Mouse (Mus musculus) ES-E14 (cell line): ENCODE measurements at regions not wholly inside any gene's neighbourhood (a gene's known extent, or its start where the extent isn't known, plus 50 kb on each side); places are given as distances from the start of the nearest gene placed in this dataset.

Experiments used
- DNase-seq: peaks from one replicate; pipeline ENCODE4 v3.0.0-alpha.2; 2013; ENCODE audit warnings: low read depth, low spot score
- H3K27ac ChIP-seq: 2 replicates; pipeline ENCODE4 v1.5.1; 2012; ENCODE audit warnings: low read depth, mild to moderate bottlenecking, low read length, moderate library complexity, mixed read lengths; ENCODE audit not compliant: poor library complexity, insufficient read depth, severe bottlenecking
- H3K36me3 ChIP-seq: 2 replicates; pipeline ENCODE4 v1.6.1; 2012; ENCODE audit warnings: mild to moderate bottlenecking, low read length, moderate library complexity, mixed read lengths; ENCODE audit not compliant: control insufficient read depth, poor library complexity, insufficient read depth, severe bottlenecking
- H3K4me1 ChIP-seq, 2 experiments: fragments of 150-350 bp in 1 of 2; sonication (generic) in 1 of 2; 2 replicates each; pipeline ENCODE4 v1.6.1; 2012; ENCODE audit warnings: low read length in 2 of 2, mild to moderate bottlenecking in 1 of 2, mixed read lengths in 1 of 2; ENCODE audit not compliant: control insufficient read depth in 2 of 2, insufficient read depth in 2 of 2, poor library complexity in 1 of 2
- H3K4me3 ChIP-seq, 2 experiments: fragments of 150-350 bp in 1 of 2; sonication (generic) in 1 of 2; 2 replicates each; pipeline ENCODE4 v1.5.1; 2012; ENCODE audit warnings: low read length in 2 of 2, low read depth in 1 of 2, mild to moderate bottlenecking in 1 of 2, mixed read lengths in 1 of 2; ENCODE audit not compliant: insufficient read depth in 1 of 2, poor library complexity in 1 of 2, severe bottlenecking in 1 of 2
- H3K9ac ChIP-seq: 2 replicates; pipeline ENCODE4 v1.6.1; 2012; ENCODE audit warnings: low read depth, mild to moderate bottlenecking, low read length, mixed read lengths; ENCODE audit not compliant: poor library complexity, insufficient read depth, severe bottlenecking
- H3K9me3 ChIP-seq: fragments of 150-350 bp; sonication (generic); 2 replicates; pipeline ENCODE4 v1.6.1; 2012; ENCODE audit warnings: low read depth, mild to moderate bottlenecking, low read length; ENCODE audit not compliant: control insufficient read depth, insufficient read depth
- CHD2 ChIP-seq: IDR thresholded peaks from 2 replicates; pipeline ENCODE4 v1.6.1; 2014; ENCODE audit warnings: mild to moderate bottlenecking, low read depth, low read length, inconsistent platforms
- HCFC1 ChIP-seq: IDR thresholded peaks from 2 replicates; pipeline ENCODE4 v1.6.1; 2012; ENCODE audit warnings: low read length, inconsistent platforms, borderline replicate concordance; ENCODE audit not compliant: insufficient read depth
- MAFK ChIP-seq: IDR thresholded peaks from 2 replicates; pipeline ENCODE4 v1.6.1; 2014; ENCODE audit warnings: mild to moderate bottlenecking, low read depth, low read length, inconsistent platforms; ENCODE audit not compliant: insufficient read depth
- ZC3H11A ChIP-seq: IDR thresholded peaks from 2 replicates; pipeline ENCODE4 v1.6.1; 2012; ENCODE audit warnings: low read depth, mild to moderate bottlenecking, inconsistent platforms, low read length, borderline replicate concordance
- ZNF384 ChIP-seq: IDR thresholded peaks from 2 replicates; pipeline ENCODE4 v1.6.1; 2012; ENCODE audit warnings: low read depth, low read length, inconsistent platforms
- in situ Hi-C, 2 experiments: fragments of 600-800 bp; cut with MboI; formaldehyde crosslinking; loops; one replicate each; pipeline ENCODE4 v1.15.1; 2025; ENCODE audit warnings: low sequenced_read_pairs in 2 of 2, inconsistent platforms in 1 of 2; ENCODE audit not compliant: unreplicated experiment in 2 of 2

DNA sequence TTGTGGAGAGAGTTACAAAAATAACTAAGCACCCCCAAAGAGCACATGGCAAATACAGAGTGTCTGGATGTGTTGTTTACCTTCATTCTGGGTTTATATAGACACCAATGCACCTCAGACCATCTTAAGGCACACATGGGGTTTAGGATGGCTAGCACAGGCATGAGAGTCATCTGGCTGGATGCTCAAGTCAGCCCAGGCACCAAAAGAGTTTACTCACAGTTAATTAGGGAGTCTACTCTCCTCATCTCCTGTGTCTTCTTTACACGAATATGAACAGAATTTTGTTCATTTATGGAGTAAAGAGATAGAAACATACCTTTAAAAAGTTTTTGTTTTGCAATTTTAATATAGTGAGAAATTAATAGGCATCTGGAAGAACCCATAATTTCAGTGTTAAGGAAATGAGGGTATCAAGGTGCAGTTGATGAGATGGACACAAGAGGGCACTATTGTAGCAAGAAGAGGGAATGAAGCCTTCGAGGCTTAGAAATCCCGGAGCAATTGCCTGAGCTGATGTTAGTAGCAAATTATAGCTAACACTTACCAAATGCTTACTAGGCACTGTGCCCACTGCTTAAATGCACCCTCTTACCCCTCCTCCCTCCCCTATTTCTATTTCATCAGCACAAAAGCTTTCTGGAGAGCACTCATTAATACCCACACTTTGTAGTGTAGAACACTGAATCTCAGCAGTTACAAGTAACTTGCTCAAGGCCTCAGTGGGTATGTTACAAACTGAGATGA, 174.6 kb downstream of the Eepd1 start:
- in situ Hi-C loops, result no loop called here
- H3K9ac ChIP-seq, result no peak overlapping the region
- no peak overlapping the region for H3K27ac ChIP-seq
- H3K9me3 ChIP-seq, result no peaks in the 10 kb centered on the region
- H3K36me3 ChIP-seq, result no peaks in the 10 kb centered on the region
- TF ChIP-seq ZC3H11A (0 out of 2 replicates have a peak, but pooled peaks have one; percentile 28), CHD2 (no peak)
- no peak overlapping the region for H3K4me3 ChIP-seq
- DNase-seq, result peak; percentile 30
- no peaks in the 10 kb centered on the region for H3K4me1 ChIP-seq

DNA sequence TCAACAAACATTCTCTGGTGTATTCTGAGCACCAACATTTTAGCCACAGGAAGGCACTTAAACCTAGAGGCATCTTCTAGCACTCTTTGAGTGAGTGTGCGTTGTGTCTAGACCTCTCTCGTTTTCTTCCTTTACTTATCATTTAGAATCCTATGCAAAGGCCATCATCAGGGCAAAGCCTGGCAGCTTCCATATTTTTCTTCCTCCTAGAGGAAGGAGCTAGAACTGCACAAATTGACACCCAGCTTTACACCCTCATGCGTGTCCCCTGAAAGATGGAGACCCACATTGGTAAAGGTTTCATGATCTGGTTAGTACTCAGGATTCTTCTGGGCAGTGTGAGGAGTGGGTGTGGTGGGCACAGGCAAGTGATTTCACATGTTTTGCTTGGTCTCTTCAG, 175.2 kb downstream of the Eepd1 start:
- DNase-seq, result no peak
- H3K4me3 ChIP-seq, result no peak overlapping the region
- TF ChIP-seq ZC3H11A (no peak), CHD2 (no peak), HCFC1 (no peak), MAFK (no peak)
- H3K36me3 ChIP-seq, result no peaks in the 10 kb centered on the region
- H3K9me3 ChIP-seq, result no peaks in the 10 kb centered on the region
- no peak overlapping the region for H3K27ac ChIP-seq
- no peak overlapping the region for H3K9ac ChIP-seq
- in situ Hi-C loops, result no loop called here
- no peaks in the 10 kb centered on the region for H3K4me1 ChIP-seq

DNA sequence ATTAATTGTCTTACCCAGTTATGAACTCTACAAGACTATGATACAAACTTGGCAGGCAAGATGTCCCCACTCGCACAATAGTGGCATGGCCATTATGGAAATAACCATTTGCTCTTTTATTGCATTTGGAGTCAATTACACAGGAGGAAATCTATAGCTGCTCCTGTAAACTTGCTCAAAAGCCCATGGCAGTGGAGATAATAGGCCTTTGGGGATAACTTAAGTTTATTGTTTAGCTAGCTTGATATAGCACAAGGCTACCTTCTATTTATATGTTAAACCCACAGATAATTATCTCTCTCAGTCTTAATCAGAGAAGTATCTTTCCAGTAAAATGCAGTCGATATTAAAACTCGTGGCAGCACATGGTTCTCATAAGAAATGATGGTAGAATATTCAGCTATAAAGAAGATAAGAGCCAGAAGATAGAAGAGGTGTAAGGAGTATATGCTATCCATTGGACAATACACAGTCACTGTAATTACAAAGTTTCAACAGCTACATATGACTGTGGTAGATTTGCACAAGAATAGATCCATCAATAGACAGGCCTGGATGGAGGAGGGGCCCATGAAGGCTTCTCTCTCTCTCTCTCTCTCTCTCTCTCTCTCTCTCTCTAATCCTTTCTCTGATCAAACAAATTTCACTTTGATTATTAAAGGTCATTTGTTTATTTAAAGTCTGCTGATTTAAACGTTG, 202.4 kb downstream of the Eepd1 start:
- no peaks in the 10 kb centered on the region for H3K9me3 ChIP-seq
- H3K36me3 ChIP-seq, result no peaks in the 10 kb centered on the region
- H3K4me3 ChIP-seq, result no peak overlapping the region
- DNase-seq, result no peak
- in situ Hi-C loops, result no loop called here
- no peak for TF ChIP-seq MAFK
- no peak overlapping the region for H3K9ac ChIP-seq
- H3K4me1 ChIP-seq, result no peaks in the 10 kb centered on the region
- no peak overlapping the region for H3K27ac ChIP-seq

DNA sequence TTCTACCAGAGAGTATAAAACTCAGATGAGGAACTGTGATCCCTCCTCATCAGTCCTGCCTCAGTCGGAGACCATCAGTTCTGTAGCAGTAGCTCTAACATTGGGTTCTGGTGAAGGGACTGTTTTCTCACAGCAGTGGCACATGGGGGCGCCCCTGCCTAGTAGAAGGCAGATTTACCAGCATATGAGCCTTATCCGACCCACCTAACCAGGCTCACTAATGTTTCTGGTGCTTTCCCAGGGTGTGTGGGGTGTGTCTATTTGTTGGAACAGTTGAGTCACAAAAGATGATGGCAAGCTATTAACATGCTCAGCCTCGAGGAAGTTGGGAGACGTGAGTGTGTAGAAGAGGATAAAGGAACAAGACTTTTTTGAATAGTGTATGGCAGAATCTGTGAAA, 212.3 kb downstream of the Eepd1 start:
- Histone ChIP-seq H3K9ac (no peak overlapping the region), H3K4me3 (no peak overlapping the region), H3K36me3 (no peaks in the 10 kb centered on the region), H3K9me3 (no peaks in the 10 kb centered on the region), H3K27ac (no peak overlapping the region), H3K4me1 (no peaks in the 10 kb centered on the region)
- in situ Hi-C loops, result no loop called here
- no peak for TF ChIP-seq CHD2
- TF ChIP-seq HCFC1, result no peak
- TF ChIP-seq ZC3H11A, result peak; percentile 43; the same call in 1 of the 2 replicates
- DNase-seq, result peak; percentile 15

DNA sequence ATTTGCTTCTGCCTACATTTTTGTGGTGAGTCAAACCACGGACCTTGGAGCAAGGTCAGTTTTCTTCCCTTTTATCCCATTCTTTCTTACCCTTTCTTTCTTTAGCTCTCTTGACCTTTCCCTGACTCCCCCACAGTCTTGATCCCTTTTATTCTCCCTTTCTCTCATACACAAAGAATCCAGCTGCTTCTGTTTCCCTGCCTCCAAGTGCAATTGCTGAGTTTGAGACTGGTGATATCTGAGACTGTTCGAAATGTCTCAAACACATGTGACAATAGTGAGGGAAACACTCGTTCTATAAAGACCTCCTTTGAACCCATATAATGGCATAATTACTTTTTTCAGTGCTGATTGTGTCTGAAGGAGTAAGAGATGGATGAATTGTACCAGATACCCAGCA, 213.7 kb downstream of the Eepd1 start:
- H3K9me3 ChIP-seq, result no peaks in the 10 kb centered on the region

More for the DNA sequence above, 213.7 kb downstream of the Eepd1 start:
- no peak for DNase-seq
- no peak overlapping the region for H3K4me3 ChIP-seq
- in situ Hi-C loops, result no loop called here
- no peak overlapping the region for H3K9ac ChIP-seq
- TF ChIP-seq CHD2, result no peak
- no peak for TF ChIP-seq ZNF384
- TF ChIP-seq ZC3H11A, result no peak
- no peak for TF ChIP-seq HCFC1
- TF ChIP-seq MAFK, result no peak
- no peaks in the 10 kb centered on the region for H3K4me1 ChIP-seq
- H3K36me3 ChIP-seq, result no peaks in the 10 kb centered on the region
- H3K27ac ChIP-seq, result no peak overlapping the region
